Mouse (Mus musculus) erythroblast, embryonic 14.5 days (primary cell): Measurements from ENCODE around the gene Paip2b.

Experiments
- GATA1 ChIP-seq: IDR thresholded peaks from 2 replicates; pipeline ENCODE4 v1.6.1; 2012; ENCODE audit warnings: low read length, inconsistent platforms, mixed read lengths
- TAL1 ChIP-seq: IDR thresholded peaks from 3 replicates; pipeline ENCODE4 v1.6.1; 2012; ENCODE audit warnings: low read length, inconsistent platforms, mixed read lengths

- TF ChIP-seq TAL1 (no peak), GATA1 (no peak)
Observed at GRCm38 (mm10) chr6:83775638-83776293, 55.8 kb downstream of the Paip2b start, which contains the start of gene Tex261.
